Mouse (Mus musculus) spleen, embryonic (tissue): ENCODE results near the gene 1700018B08Rik.

Source experiments
- CTCF ChIA-PET: fragments of 350-600 bp; sonication (Branson Sonifier 250); formaldehyde crosslinking; loops from one replicate; lab custom pipeline; 2022; lab: Charles Lee

1700018B08Rik gene

GRCm38 (mm10) chr8:121563701-121564100 is 19.6 kb upstream of the 1700018B08Rik start:
- CTCF ChIA-PET, result no interaction called here

GRCm38 (mm10) chr8:121562941-121563351 is 18.8 kb upstream of the 1700018B08Rik start:
- CTCF ChIA-PET, result no interaction called here

DNA sequence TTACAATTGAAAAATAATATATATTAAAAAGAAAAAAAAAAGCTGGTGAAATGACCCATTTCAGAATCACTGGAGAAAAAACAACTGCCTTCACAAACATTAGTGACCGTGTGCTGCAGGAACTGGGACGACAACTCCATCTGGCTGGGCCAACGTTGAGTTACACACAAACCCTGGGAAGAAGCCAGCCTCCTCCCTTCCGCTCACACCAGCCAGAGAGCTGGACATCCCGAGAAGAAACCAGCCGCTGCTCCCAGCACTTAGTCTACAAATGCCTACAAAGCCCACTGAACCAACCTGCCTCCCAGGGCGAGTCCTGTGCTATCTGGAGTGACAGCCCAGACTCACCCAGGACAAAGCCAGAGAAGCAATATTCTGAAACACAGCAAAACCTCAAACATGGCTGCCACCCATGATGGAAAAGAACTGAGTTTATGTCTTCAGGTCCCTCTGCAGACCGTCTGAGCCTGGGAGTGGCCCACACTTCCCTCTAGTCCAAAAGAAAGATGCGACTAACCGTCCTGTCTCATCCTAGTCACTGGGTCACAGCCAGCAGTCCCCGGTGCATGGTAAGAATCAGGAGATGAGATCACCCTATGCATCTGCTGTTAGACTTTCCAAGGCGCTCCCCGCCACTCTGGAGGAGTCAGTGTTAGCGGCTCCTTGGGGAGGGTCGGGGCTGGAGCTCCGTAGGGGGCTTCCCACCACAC is 17.7 kb upstream of the 1700018B08Rik start:
- CTCF ChIA-PET, result no interaction called here

- CTCF ChIA-PET, result no interaction called here
Measured at GRCm38 (mm10) chr8:121560432-121561100, 16.4 kb upstream of the 1700018B08Rik start.

- CTCF ChIA-PET, result no interaction called here
Measured at GRCm38 (mm10) chr8:121559801-121560200, 15.7 kb upstream of the 1700018B08Rik start.

DNA sequence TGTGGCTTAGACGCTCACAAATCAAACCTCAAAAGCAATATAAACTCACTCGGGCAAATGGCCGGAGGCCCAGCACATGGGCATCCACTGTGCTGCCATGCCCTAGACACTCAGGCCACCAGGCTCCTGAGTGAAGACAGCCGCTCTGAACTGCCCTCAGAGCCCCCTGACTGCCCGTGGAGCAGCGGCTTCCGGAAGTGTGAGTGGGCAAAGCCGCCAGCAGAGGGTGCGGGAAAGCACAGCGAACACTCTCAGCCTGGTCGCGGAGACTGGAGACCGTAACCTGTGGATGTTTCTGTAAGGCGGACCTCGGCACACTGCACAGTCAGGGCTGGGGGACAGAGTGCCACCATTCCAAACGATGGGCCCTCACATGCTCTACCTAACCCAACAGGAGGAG is 14.4 kb upstream of the 1700018B08Rik start:
- CTCF ChIA-PET, result no interaction called here

DNA sequence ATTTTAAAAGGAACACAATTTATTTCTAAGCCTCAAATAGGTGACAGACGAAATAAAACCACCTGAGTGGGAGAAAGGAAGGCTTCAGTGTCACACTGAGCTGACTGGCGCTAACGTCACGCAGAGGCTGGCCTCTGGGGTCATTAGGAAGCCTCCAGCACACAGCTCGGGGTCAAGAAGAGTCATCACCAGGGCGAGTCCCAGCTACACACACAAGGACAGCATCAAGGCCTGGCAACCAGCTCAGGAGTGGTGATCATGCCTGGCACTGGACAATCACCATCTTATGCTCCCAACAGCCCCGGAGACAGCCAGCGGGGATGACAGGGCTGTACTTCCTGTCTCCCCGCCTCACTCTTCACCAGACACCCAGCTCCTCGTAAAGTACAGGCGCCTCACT is 13.6 kb upstream of the 1700018B08Rik start:
- CTCF ChIA-PET, result no interaction called here

- CTCF ChIA-PET, result no interaction called here
Measured at GRCm38 (mm10) chr8:121553831-121554475, 9.8 kb upstream of the 1700018B08Rik start.

GRCm38 (mm10) chr8:121552506-121552905 is 8.4 kb upstream of the 1700018B08Rik start:
- CTCF ChIA-PET, result no interaction called here

- CTCF ChIA-PET, result no interaction called here
Measured at GRCm38 (mm10) chr8:121551065-121551985, 7.2 kb upstream of the 1700018B08Rik start.

GRCm38 (mm10) chr8:121550056-121550455 is 5.9 kb upstream of the 1700018B08Rik start:
- CTCF ChIA-PET, result no interaction called here

GRCm38 (mm10) chr8:121547132-121547531 is 3.0 kb upstream of the 1700018B08Rik start:
- CTCF ChIA-PET, result interaction anchor here (0.6 to 0.7 kb wide), 4 partner anchors 43 to 693 kb away, joined by 3 to 7 read pairs (median 3); partner anchors contain the start of gene Map1lc3b

DNA sequence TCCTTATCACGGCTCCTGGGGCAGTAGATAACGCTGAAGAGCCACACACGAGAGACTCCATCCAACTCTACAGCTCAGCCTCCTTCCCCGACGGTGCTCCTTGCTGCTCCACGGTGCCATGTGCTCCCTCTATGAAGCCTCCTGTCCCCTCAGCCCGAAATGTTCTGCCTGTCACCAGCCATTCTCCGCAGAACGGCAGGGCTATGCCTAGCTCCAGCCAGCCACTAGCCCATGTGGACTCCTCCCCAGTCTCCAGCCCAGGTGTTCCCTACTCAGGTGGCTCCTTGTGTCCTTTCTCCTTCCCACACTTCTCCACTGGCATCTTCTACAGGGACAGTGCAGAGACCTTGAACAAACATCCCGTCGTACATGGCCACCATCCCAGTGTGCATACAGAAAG is 816 bp upstream of the 1700018B08Rik start:
- CTCF ChIA-PET, result no interaction called here

DNA sequence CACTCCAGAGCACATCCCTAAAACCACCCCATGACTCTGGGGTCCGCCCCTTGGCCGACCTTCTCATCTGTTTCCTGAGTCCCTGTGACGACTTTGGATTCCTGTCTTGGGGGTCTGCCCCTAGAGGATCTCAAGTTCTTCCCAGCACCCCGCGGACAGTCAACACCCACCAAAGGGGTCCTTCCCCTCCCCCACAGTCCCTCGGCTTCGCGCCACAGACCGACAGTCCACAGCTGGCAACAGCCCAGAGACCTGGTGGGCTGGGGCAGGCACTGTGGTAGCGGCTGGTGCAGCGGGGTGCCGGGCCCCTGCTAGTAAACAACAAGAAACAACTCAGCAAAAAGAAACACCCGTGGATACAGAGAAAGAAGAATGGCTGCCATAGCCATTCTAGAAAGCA is 1.2 kb downstream of the 1700018B08Rik start:
- CTCF ChIA-PET, result no interaction called here

DNA sequence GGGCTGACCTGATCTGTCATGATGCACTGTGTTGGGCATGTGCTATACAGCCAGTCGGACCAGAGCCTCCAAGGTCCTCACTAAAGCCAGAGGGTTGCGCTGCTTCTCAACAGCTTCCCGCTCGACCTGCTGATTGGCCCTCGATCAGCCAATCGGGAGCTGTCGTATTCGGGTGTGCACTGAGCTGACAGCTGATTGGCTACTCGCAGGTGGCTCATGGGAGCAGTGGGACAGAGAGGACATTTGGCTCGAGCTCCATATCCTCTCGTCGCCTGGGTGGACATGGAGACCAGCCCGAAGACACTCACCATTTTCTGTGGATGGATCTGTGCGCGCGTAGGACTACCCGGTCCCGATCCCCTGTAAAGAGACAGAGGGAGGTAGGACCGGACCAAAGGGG is 2.3 kb downstream of the 1700018B08Rik start:
- CTCF ChIA-PET, result no interaction called here

GRCm38 (mm10) chr8:121532381-121532780 is 11.7 kb downstream of the 1700018B08Rik start:
- CTCF ChIA-PET, result no interaction called here

GRCm38 (mm10) chr8:121530639-121531038 is 13.5 kb downstream of the 1700018B08Rik start:
- CTCF ChIA-PET, result no interaction called here

DNA sequence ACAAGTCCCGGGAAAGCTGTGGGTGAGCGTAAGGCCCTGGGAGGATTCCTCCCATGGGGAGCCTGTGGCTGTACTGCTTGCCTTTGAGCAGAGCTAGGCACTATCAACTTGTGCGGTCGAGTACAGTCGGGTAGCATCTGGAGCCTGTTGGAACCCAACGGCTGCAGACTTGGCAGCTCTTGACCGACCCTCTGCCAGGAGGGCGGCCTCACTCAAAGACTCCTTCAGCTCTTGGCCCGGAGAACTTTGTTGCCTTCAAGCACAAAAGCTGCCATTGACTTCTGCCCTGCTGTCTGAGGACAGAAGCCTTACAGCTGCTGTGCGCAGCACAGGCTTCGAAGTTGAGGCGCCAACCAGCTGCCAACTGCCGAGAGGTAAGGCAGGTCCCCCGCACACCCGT is 15.3 kb downstream of the 1700018B08Rik start:
- CTCF ChIA-PET, result no interaction called here

- CTCF ChIA-PET, result no interaction called here
Measured at GRCm38 (mm10) chr8:121527751-121528150, 16.4 kb downstream of the 1700018B08Rik start.

DNA sequence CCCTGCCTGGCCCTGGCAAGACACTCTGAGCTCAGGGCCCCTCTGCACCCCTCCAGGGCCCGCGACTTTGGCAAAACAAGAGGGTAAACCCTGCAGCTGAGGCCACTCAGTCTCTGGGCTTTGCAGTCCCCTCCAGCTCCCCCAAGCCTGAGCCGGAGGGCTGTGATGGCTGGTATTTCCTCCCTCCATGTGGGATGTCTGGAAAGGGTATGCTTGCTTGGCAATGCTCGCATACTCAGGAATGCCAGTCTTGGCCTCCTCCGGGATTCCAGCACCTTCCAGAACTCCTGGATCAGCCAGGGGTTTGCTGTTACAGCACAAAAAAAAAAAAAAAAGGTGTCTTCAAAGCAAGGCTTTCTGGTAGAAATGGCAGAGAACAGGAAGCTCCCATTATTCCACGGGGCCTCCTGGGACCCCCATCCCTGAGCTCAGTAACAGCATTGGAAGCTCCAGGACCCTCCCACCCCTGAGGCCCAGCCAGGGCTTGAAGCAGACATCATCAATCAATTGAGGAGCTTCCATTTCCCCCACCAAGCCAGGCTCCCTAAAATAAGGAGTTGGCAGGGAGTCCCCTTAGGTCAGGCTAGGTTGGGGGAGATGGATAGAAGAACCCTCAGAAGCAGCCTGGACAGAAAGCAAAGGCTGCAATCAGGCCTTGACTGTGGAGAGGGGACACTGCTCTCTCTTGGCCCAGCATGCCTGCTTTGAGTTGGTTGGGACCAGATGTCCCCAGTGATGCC is 17.1 kb downstream of the 1700018B08Rik start:
- CTCF ChIA-PET, result no interaction called here
